ENCODE assay signal across 1 mouse cellular context in genomic region chr1:171294298-171295062, GRCm38 (mm10).
TF ChIP-seq lines count a peak whose summit lies in the region.

Gene Ufc1, minus strand, starts transcription at chr1:171295024.

TF ChIP-seq in MEL, 35 proteins besides CTCF, POLR2A, EP300 and RAD21 (continued from another document):
- peak; percentile 82 for TF ChIP-seq TBP (IDR thresholded peaks at IDR 0.05; ENCODE audit: low read depth, low read length)
- no peak for TF ChIP-seq ZNF384 (IDR thresholded peaks at IDR 0.05; ENCODE audit: low read depth, low read length)
- TF ChIP-seq USF2 (IDR thresholded peaks at IDR 0.05; ENCODE audit: borderline replicate concordance in 1 of 2, insufficient read depth in 1 of 2, low read depth in 1 of 2, low read length in 2 of 2): no peak
- 0 out of 2 replicates have a peak, but pooled peaks have one; percentile 6 for TF ChIP-seq ZMIZ1 (IDR thresholded peaks at IDR 0.05; ENCODE audit: low read depth, low read length)
- TF ChIP-seq TCF12 (IDR thresholded peaks at IDR 0.05; ENCODE audit: low read depth, low read length): peak; percentile 49
- 0 out of 2 replicates have a peak, but pooled peaks have one; percentile 10 for TF ChIP-seq CHD1 (IDR thresholded peaks at IDR 0.05; ENCODE audit: low read depth, low read length)
- TF ChIP-seq BHLHE40 (IDR thresholded peaks at IDR 0.05; ENCODE audit: borderline replicate concordance, low read depth, low read length): no peak
- TF ChIP-seq ETS1 (IDR thresholded peaks at IDR 0.05; ENCODE audit: low read depth, low read length): no peak; the same call in 1 of the 2 replicates
- no peak for TF ChIP-seq JUND (IDR thresholded peaks at IDR 0.05; ENCODE audit: low read depth, low read length)
- TF ChIP-seq MYB (IDR thresholded peaks at IDR 0.05; ENCODE audit: low read depth, low read length): no peak
- peak; percentile 87 for TF ChIP-seq HCFC1 (IDR thresholded peaks at IDR 0.05; ENCODE audit: low read depth, low read length)
- no peak for TF ChIP-seq ZC3H11A (IDR thresholded peaks at IDR 0.05; ENCODE audit: low read depth, low read length)
- TF ChIP-seq CHD2 (IDR thresholded peaks at IDR 0.05; ENCODE audit: low read length): no peak
- TF ChIP-seq MEF2A (IDR thresholded peaks at IDR 0.05; ENCODE audit: extremely low read depth, insufficient replicate concordance, low read depth, low read length, poor library complexity, severe bottlenecking): no peak
